Mouse (Mus musculus) testis, adult 2 months (tissue): Measurements from ENCODE around the gene Sh3yl1. TPM values are rescaled to one million over a fixed set of nuclear protein-coding genes. Genes with fewer than 3 reads are reported as not detected.
A peak's percentile ranks its signal among the peaks of the same experiment; 100 is the strongest.

Source experiments
- H3K27ac ChIP-seq: fragments of 200-500 bp; 2 replicates; pipeline ENCODE4 v1.5.1; 2012; ENCODE audit warnings: low read depth, low read length; ENCODE audit not compliant: control insufficient read depth, insufficient read depth
- H3K27me3 ChIP-seq: fragments of 200-500 bp; 2 replicates; pipeline ENCODE4 v1.6.1; 2012; ENCODE audit warnings: mild to moderate bottlenecking, low read length, moderate library complexity; ENCODE audit not compliant: control insufficient read depth, insufficient read depth
- H3K36me3 ChIP-seq: fragments of 200-500 bp; 2 replicates; pipeline ENCODE4 v1.6.1; 2012; ENCODE audit warnings: mild to moderate bottlenecking, low read length; ENCODE audit not compliant: control insufficient read depth, insufficient read depth
- H3K4me1 ChIP-seq: fragments of 200-500 bp; 2 replicates; pipeline ENCODE4 v1.6.1; 2012; ENCODE audit warnings: low read length; ENCODE audit not compliant: control insufficient read depth, insufficient read depth
- H3K4me3 ChIP-seq: fragments of 200-500 bp; 2 replicates; pipeline ENCODE4 v1.5.1; 2012; ENCODE audit warnings: low read depth, mild to moderate bottlenecking, low read length, moderate library complexity, mixed read lengths; ENCODE audit not compliant: control insufficient read depth
- CTCF ChIP-seq: fragments of 200-500 bp; IDR thresholded peaks from 2 replicates; pipeline ENCODE4 v1.5.1; 2012; ENCODE audit warnings: low read depth, mild to moderate bottlenecking, inconsistent platforms, low read length, moderate library complexity; ENCODE audit not compliant: control insufficient read depth, insufficient read depth, insufficient replicate concordance
- POLR2A ChIP-seq: fragments of 200-500 bp; IDR thresholded peaks from 2 replicates; pipeline ENCODE4 v1.6.1; 2012; ENCODE audit warnings: low read depth, mild to moderate bottlenecking, inconsistent platforms, low read length, moderate library complexity; ENCODE audit not compliant: control insufficient read depth
- polyA plus RNA-seq: library from polyadenylated mRNA; depleted of rRNA; stranded (reverse); fragments of >200 nt; gene quantifications from 2 replicates; pipeline ENCODE4 v1.2.3, GENCODE M21; 2012

Sh3yl1 gene
- polyA plus RNA-seq, 1 experiment: 9.6 TPM

- Histone ChIP-seq H3K27ac (no peak overlapping the region), H3K4me3 (peak overlapping the region; percentile 86), H3K4me1 (peaks cover 3% of the 10 kb centered on the region), H3K27me3 (no peaks in the 10 kb centered on the region), H3K36me3 (no peaks in the 10 kb centered on the region)
- TF ChIP-seq CTCF (peak; percentile 7; the same call in 1 of the 2 replicates), POLR2A (no peak)
Measured at GRCm38 (mm10) chr12:30912048-30912381, 547 bp downstream of the Sh3yl1 start.

- Histone ChIP-seq H3K4me3 (peak overlapping the region; percentile 86), H3K36me3 (no peaks in the 10 kb centered on the region), H3K27me3 (no peaks in the 10 kb centered on the region), H3K4me1 (peaks cover 3% of the 10 kb centered on the region), H3K27ac (no peak overlapping the region)
- TF ChIP-seq CTCF: no peak
- no peak for TF ChIP-seq POLR2A
Measured at GRCm38 (mm10) chr12:30912840-30913239, 1.4 kb downstream of the Sh3yl1 start.

- TF ChIP-seq POLR2A: no peak
- TF ChIP-seq CTCF: no peak
- Histone ChIP-seq H3K4me3 (no peak overlapping the region), H3K27ac (no peak overlapping the region), H3K36me3 (no peaks in the 10 kb centered on the region), H3K4me1 (no peaks in the 10 kb centered on the region), H3K27me3 (no peaks in the 10 kb centered on the region)
Measured at GRCm38 (mm10) chr12:30922401-30922800, 10.9 kb downstream of the Sh3yl1 start.

- Histone ChIP-seq H3K36me3 (no peaks in the 10 kb centered on the region), H3K4me1 (no peaks in the 10 kb centered on the region)
- TF ChIP-seq CTCF (no peak), POLR2A (no peak)
Measured at GRCm38 (mm10) chr12:30928182-30928581, 16.7 kb downstream of the Sh3yl1 start.

GRCm38 (mm10) chr12:30933299-30933698 is 21.8 kb downstream of the Sh3yl1 start:
- Histone ChIP-seq H3K4me1 (no peaks in the 10 kb centered on the region), H3K27me3 (no peaks in the 10 kb centered on the region), H3K4me3 (no peak overlapping the region), H3K36me3 (no peaks in the 10 kb centered on the region), H3K27ac (no peak overlapping the region)
- TF ChIP-seq CTCF (no peak), POLR2A (no peak)

More at GRCm38 (mm10) chr12:30928182-30928581, 16.7 kb downstream of the Sh3yl1 start:
- Histone ChIP-seq H3K27ac (no peak overlapping the region), H3K27me3 (no peaks in the 10 kb centered on the region), H3K4me3 (no peak overlapping the region)

GRCm38 (mm10) chr12:30936899-30937298 is 25.4 kb downstream of the Sh3yl1 start:
- H3K36me3 ChIP-seq: no peaks in the 10 kb centered on the region
- TF ChIP-seq CTCF (no peak), POLR2A (no peak)
- H3K27ac ChIP-seq: no peak overlapping the region
- H3K4me3 ChIP-seq: no peak overlapping the region
- no peaks in the 10 kb centered on the region for H3K27me3 ChIP-seq
- no peaks in the 10 kb centered on the region for H3K4me1 ChIP-seq

GRCm38 (mm10) chr12:30943057-30943986 is 31.9 kb downstream of the Sh3yl1 start:
- Histone ChIP-seq H3K36me3 (no peaks in the 10 kb centered on the region), H3K4me1 (no peaks in the 10 kb centered on the region), H3K27ac (no peak overlapping the region), H3K27me3 (no peaks in the 10 kb centered on the region), H3K4me3 (no peak overlapping the region)
- TF ChIP-seq CTCF (0 out of 2 replicates have a peak, but pooled peaks have one; percentile 5), POLR2A (no peak)

GRCm38 (mm10) chr12:30944197-30944596 is 32.7 kb downstream of the Sh3yl1 start:
- Histone ChIP-seq H3K4me3 (no peak overlapping the region), H3K27ac (no peak overlapping the region), H3K36me3 (no peaks in the 10 kb centered on the region), H3K27me3 (no peaks in the 10 kb centered on the region), H3K4me1 (no peaks in the 10 kb centered on the region)
- TF ChIP-seq POLR2A: no peak
- no peak for TF ChIP-seq CTCF
